Mouse (Mus musculus) lung, adult 18-20 months (tissue): Measurements from ENCODE around the gene Mef2d.

Experiments used
- DNase-seq, 2 experiments: peaks; one replicate each; pipeline ENCODE4 v3.0.0; 2022; ENCODE audit warnings: mixed read lengths in 2 of 2

Gene Mef2d

GRCm38 (mm10) chr3:88191146-88191545, 49.0 kb downstream of the Mef2d start:
- no peak for DNase-seq

- DNase-seq: peak in 1 of 2 experiments; percentile 20
These were observed 49.8 kb downstream of the Mef2d start for GRCm38 (mm10) chr3:88191820-88192616.

GRCm38 (mm10) chr3:88197741-88198504, 55.8 kb downstream of the Mef2d start:
- DNase-seq: no peak

- DNase-seq: no peak
These were observed 56.4 kb downstream of the Mef2d start for GRCm38 (mm10) chr3:88198505-88199020.

- no peak for DNase-seq
These were observed 57.5 kb downstream of the Mef2d start for GRCm38 (mm10) chr3:88199541-88200110.

GRCm38 (mm10) chr3:88200161-88200971, 58.2 kb downstream of the Mef2d start:
- no peak for DNase-seq

- no peak for DNase-seq
These were observed 58.8 kb downstream of the Mef2d start for GRCm38 (mm10) chr3:88200972-88201330.

GRCm38 (mm10) chr3:88201640-88202039, 59.5 kb downstream of the Mef2d start:
- DNase-seq: no peak

GRCm38 (mm10) chr3:88202986-88203385, 60.8 kb downstream of the Mef2d start:
- no peak for DNase-seq

- no peak for DNase-seq
These were observed 61.3 kb downstream of the Mef2d start for GRCm38 (mm10) chr3:88203456-88203855.

GRCm38 (mm10) chr3:88203999-88204700, 62.0 kb downstream of the Mef2d start:
- no peak for DNase-seq

GRCm38 (mm10) chr3:88204751-88205150, 62.6 kb downstream of the Mef2d start:
- DNase-seq: no peak

GRCm38 (mm10) chr3:88205176-88205562, 63.0 kb downstream of the Mef2d start:
- no peak for DNase-seq

GRCm38 (mm10) chr3:88205563-88206491, 63.7 kb downstream of the Mef2d start:
- no peak for DNase-seq

GRCm38 (mm10) chr3:88206500-88206899, 64.3 kb downstream of the Mef2d start:
- no peak for DNase-seq

- no peak for DNase-seq
These were observed 64.8 kb downstream of the Mef2d start for GRCm38 (mm10) chr3:88206901-88207371.

- DNase-seq: no peak
These were observed 65.4 kb downstream of the Mef2d start for GRCm38 (mm10) chr3:88207451-88208100.

- DNase-seq: no peak
These were observed 66.1 kb downstream of the Mef2d start for GRCm38 (mm10) chr3:88208226-88208720.

GRCm38 (mm10) chr3:88209306-88209705, 67.1 kb downstream of the Mef2d start:
- DNase-seq: no peak

- no peak for DNase-seq
These were observed 67.9 kb downstream of the Mef2d start for GRCm38 (mm10) chr3:88210121-88210520.
